In the genomic region with DNA sequence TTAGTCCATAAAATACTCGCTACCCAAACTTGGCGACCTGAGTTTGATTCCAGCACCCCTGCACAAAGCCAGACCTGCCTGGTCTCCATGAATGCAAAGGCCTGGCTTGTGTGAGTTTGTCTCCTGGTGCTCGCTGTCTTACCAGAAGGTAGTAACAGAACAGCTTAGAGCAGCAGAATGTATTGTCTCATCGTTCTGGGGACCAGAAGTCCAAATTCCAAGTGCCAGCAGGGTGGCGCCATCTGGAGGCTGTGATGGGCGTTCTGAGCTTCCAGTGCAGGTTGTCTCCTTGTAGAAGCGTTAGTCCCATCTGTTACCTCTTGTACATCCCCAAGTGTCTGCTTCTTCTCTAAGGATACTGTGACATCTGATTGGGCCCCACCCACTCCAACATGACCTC, we compare ENCODE assay signal across 8 mouse cellular contexts. TPM values are rescaled to one million over a fixed set of nuclear protein-coding genes. Genes with fewer than 3 reads are reported as not detected.
DNase-seq lines count a peak whose midpoint lies in the region; ATAC-seq and TF ChIP-seq lines count a peak whose summit lies in the region.

No protein-coding gene starts in this region.

- 0 out of 2 replicates have a peak, but pooled peaks have one; percentile 41 for ATAC-seq in forebrain, embryonic 15.5 days (replicated peaks)
- peak; percentile 51 for ATAC-seq in neural tube, embryonic 13.5 days (ENCODE audit: low read depth)

- H3K4me1 ChIP-seq in lung, adult 2 months (ENCODE audit: control insufficient read depth, insufficient read depth, low read length), result no peaks in the 10 kb centered on the region
- peaks cover 34% of the 10 kb centered on the region for H3K4me1 ChIP-seq in forebrain, embryonic 15.5 days
- H3K4me1 ChIP-seq in neural tube, embryonic 13.5 days (replicated peaks), result peaks cover 35% of the 10 kb centered on the region

- DNase-seq in lung, adult 2 months, result no peak
- DNase-seq in lung, postnatal 36 days, result no peak
- DNase-seq in brain, embryonic 14.5 days (ENCODE audit: low read depth), result peak; percentile 90
- DNase-seq in layer of hippocampus, adult 8-10 months (ENCODE audit: low spot score in 2 of 2), result peak; percentile 67 to 80
- no peak for DNase-seq in ovary, adult 18-20 months (ENCODE audit: low spot score)
- no peak for DNase-seq in testis, postnatal 14 days (ENCODE audit: low spot score)

- 28% methylated on average over 7 of the region's 7 CpGs for WGBS in lung, adult 2 months
- WGBS in forebrain, embryonic 15.5 days, result 32% methylated on average over 7 of the region's 7 CpGs
- WGBS in neural tube, embryonic 13.5 days, result 35% methylated on average over 7 of the region's 7 CpGs

- H3K4me2 ChIP-seq in forebrain, embryonic 15.5 days (replicated peaks), result no peak overlapping the region
- no peak overlapping the region for H3K4me2 ChIP-seq in neural tube, embryonic 13.5 days

- TF ChIP-seq POLR2A in lung, adult 2 months (IDR thresholded peaks at IDR 0.05; ENCODE audit: borderline replicate concordance, extremely low read depth, low read depth, low read length), result no peak
- no peak for TF ChIP-seq POLR2A in brain, embryonic 14.5 days (IDR thresholded peaks at IDR 0.05; ENCODE audit: borderline replicate concordance, extremely low read depth, insufficient read depth, insufficient read length, poor library complexity, severe bottlenecking)

- TF ChIP-seq CTCF in lung, adult 2 months (IDR thresholded peaks at IDR 0.05; ENCODE audit: insufficient read depth, low read length), result peak; percentile 57
- TF ChIP-seq CTCF in brain, embryonic 14.5 days (IDR thresholded peaks at IDR 0.05; ENCODE audit: borderline replicate concordance, extremely low read depth, insufficient read depth, insufficient read length), result peak; percentile 74

- no peaks in the 10 kb centered on the region for H3K9me3 ChIP-seq in forebrain, embryonic 15.5 days
- H3K9me3 ChIP-seq in neural tube, embryonic 13.5 days, result no peaks in the 10 kb centered on the region

- H3K36me3 ChIP-seq in forebrain, embryonic 15.5 days, result no peaks in the 10 kb centered on the region
- no peaks in the 10 kb centered on the region for H3K36me3 ChIP-seq in neural tube, embryonic 13.5 days

- no peak overlapping the region for H3K4me3 ChIP-seq in lung, adult 2 months (replicated peaks; ENCODE audit: extremely low read depth, low read depth, low read length)
- H3K4me3 ChIP-seq in forebrain, embryonic 15.5 days, result no peak overlapping the region
- no peak overlapping the region for H3K4me3 ChIP-seq in neural tube, embryonic 13.5 days

- 0 out of 2 replicates have a peak overlapping the region, but pooled peaks have one; percentile 32 for H3K9ac ChIP-seq in forebrain, embryonic 15.5 days (replicated peaks)
- H3K9ac ChIP-seq in neural tube, embryonic 13.5 days, result peak overlapping the region; percentile 60

- no peaks in the 10 kb centered on the region for H3K27me3 ChIP-seq in forebrain, embryonic 15.5 days
- peaks cover 6% of the 10 kb centered on the region; the same call in 1 of the 2 replicates for H3K27me3 ChIP-seq in neural tube, embryonic 13.5 days

- H3K27ac ChIP-seq in forebrain, embryonic 15.5 days (replicated peaks), result peak overlapping the region; percentile 84
- H3K27ac ChIP-seq in neural tube, embryonic 13.5 days (replicated peaks), result peak overlapping the region; percentile 78

RNA-seq across cellular contexts. Expression of gene Sec14l1, which starts 57.5 kb away (rescaled TPM):
- polyA plus RNA-seq in lung, adult 2 months (2012; rRNA removed), result 123 and 133 TPM in 2 replicates
- 77.4 and 90.5 TPM in 2 replicates for polyA plus RNA-seq in brain, embryonic 14.5 days (2012; rRNA removed)
- polyA plus RNA-seq in forebrain, embryonic 15.5 days (2015; fragmentation: Nextera tagmentation; extraction: Ambion mirVana), result 69.4 and 76.8 TPM in 2 replicates
- 100 to 1,000 TPM; 221 to 238 (median 233) TPM for total RNA-seq in layer of hippocampus, adult 8-10 months (2022)
- 57.6 and 67.0 TPM in 2 replicates for polyA plus RNA-seq in neural tube, embryonic 13.5 days (2015; fragmentation: Nextera tagmentation; extraction: Ambion mirVana)

Comparison
In these comparisons a context has a peak if more than half of its experiments do, and no peak if none do; other contexts are left out.
1. DNase-seq: peak in brain, embryonic 14.5 days (single experiment) and layer of hippocampus, adult 8-10 months (2 of 2); none in lung, adult 2 months (single experiment), lung, postnatal 36 days (single experiment), ovary, adult 18-20 months (single experiment) and testis, postnatal 14 days (single experiment).